Mouse (Mus musculus): ENCODE measurements at regions not wholly inside any gene's neighbourhood (a gene's known extent, or its start where the extent isn't known, plus 50 kb on each side); places are given as distances from the start of the nearest gene placed in this dataset.

DNA sequence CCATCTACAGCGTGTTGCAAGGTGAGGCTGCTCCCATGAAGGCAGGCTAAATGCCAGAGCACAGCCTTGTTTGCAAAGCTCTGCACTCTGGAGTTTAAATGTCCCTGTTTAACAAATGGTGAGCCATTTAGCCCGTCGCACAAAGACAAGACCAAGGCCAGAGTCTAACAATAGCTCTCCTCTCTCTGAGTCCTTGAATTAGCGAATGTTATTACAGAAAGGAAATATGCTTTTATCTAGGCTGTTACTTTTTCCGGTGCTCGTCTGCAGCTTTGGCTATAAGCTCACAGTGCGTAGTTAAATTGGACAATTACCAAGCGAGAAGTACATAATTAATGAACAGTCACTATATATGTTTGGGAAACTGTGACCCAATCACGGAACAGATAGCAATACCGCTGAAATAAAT lies 137.8 kb upstream of the Noct start:
- H3K4me3 ChIP-seq (replicated peaks; ENCODE audit: low read depth, low read length): no peak overlapping the region
- no peaks in the 10 kb centered on the region for H3K9me3 ChIP-seq (ENCODE audit: control insufficient read depth, low read length)
- DNase-seq: peak; percentile 32
- no peaks in the 10 kb centered on the region for H3K27me3 ChIP-seq (ENCODE audit: control insufficient read depth, insufficient read depth, low read length)
- peaks cover 14% of the 10 kb centered on the region for H3K4me1 ChIP-seq (ENCODE audit: control insufficient read depth, insufficient read depth, low read length)
- H3K4me2 ChIP-seq (ENCODE audit: low read length): no peak overlapping the region
- H3K27ac ChIP-seq (replicated peaks; ENCODE audit: low read depth, low read length): 0 out of 2 replicates have a peak overlapping the region, but pooled peaks have one; percentile 49
- WGBS: 55% methylated on average over 10 of the region's 10 CpGs
- no peak for ATAC-seq (ENCODE audit: low FRiP score, low TSS enrichment)
- no peaks in the 10 kb centered on the region for H3K36me3 ChIP-seq (ENCODE audit: control insufficient read depth, insufficient read depth, low read length)
- H3K9ac ChIP-seq (replicated peaks; ENCODE audit: low read length): no peak overlapping the region

DNA sequence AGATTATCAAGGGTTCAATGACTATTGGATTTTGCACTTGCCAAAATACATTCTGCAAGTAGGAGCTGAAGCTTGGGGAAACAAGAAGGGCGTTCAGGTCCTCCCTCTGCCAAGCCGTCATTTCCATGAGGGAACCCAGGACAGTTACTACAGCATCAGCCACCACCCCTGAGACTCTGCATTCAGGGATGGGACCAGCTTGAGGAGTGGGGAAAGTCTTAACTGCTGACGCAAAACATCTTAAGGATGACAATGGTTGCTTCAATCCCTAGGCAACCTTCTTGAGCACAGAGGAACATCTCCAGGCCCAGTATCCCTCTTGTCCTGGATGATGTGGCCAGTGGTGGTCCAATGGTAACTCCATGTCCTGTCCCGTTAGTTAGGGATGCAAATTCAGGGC lies 137.2 kb upstream of the Noct start:
- WGBS: 65% methylated on average over 4 of the region's 4 CpGs
- Histone ChIP-seq H3K36me3 (ENCODE audit: control insufficient read depth, insufficient read depth, low read length) (no peaks in the 10 kb centered on the region), H3K27ac (replicated peaks; ENCODE audit: low read depth, low read length) (0 out of 2 replicates have a peak overlapping the region, but pooled peaks have one; percentile 27), H3K9me3 (ENCODE audit: control insufficient read depth, low read length) (no peaks in the 10 kb centered on the region), H3K4me2 (ENCODE audit: low read length) (no peak overlapping the region), H3K4me3 (replicated peaks; ENCODE audit: low read depth, low read length) (no peak overlapping the region), H3K4me1 (ENCODE audit: control insufficient read depth, insufficient read depth, low read length) (peaks cover 14% of the 10 kb centered on the region), H3K9ac (replicated peaks; ENCODE audit: low read length) (no peak overlapping the region), H3K27me3 (ENCODE audit: control insufficient read depth, insufficient read depth, low read length) (no peaks in the 10 kb centered on the region)
- ATAC-seq (ENCODE audit: low FRiP score, low TSS enrichment) (no peak), DNase-seq (no peak)

DNA sequence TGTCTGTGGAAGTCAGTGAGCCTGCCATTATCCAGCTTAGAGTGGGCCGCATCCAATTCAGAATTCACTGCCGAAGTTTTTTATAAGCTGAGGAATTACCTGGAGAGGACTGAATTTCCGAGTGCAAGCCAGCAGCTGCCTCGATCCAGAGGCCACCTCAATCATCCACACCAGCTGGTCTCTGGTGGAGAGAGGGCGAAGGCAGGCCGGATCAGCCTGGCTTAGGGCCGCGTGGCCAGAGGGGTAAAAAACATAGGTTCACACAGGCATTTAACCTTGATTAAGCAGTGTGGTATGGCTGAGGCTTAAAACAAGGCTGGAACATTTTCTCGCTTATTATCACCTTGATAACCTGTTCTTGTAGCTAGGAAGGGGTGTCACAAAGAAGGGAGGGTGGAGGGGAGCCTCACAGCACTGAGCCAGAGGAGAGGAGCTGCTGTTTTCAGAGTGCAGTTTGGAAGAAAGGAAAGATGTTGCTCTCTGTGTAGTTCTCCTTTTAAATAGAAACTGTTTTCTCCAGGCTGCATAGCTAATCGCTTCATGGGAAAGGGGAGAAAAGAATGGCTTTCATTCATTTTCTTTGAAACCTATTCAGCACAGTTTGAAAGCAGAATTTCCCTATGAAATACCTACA lies 135.1 kb upstream of the Noct start:
- H3K9me3 ChIP-seq (ENCODE audit: control insufficient read depth, low read length): no peaks in the 10 kb centered on the region
- no peak overlapping the region for H3K4me3 ChIP-seq (replicated peaks; ENCODE audit: low read depth, low read length)
- no peaks in the 10 kb centered on the region for H3K36me3 ChIP-seq (ENCODE audit: control insufficient read depth, insufficient read depth, low read length)
- H3K4me2 ChIP-seq (ENCODE audit: low read length): no peak overlapping the region
- H3K27ac ChIP-seq (replicated peaks; ENCODE audit: low read depth, low read length): peak overlapping the region; percentile 61
- DNase-seq (peak; percentile 42), ATAC-seq (ENCODE audit: low FRiP score, low TSS enrichment) (peak; percentile 65)
- H3K9ac ChIP-seq (replicated peaks; ENCODE audit: low read length): no peak overlapping the region
- no peaks in the 10 kb centered on the region for H3K27me3 ChIP-seq (ENCODE audit: control insufficient read depth, insufficient read depth, low read length)
- 22% methylated on average over 10 of the region's 10 CpGs for WGBS
- H3K4me1 ChIP-seq (ENCODE audit: control insufficient read depth, insufficient read depth, low read length): peaks cover 14% of the 10 kb centered on the region

DNA sequence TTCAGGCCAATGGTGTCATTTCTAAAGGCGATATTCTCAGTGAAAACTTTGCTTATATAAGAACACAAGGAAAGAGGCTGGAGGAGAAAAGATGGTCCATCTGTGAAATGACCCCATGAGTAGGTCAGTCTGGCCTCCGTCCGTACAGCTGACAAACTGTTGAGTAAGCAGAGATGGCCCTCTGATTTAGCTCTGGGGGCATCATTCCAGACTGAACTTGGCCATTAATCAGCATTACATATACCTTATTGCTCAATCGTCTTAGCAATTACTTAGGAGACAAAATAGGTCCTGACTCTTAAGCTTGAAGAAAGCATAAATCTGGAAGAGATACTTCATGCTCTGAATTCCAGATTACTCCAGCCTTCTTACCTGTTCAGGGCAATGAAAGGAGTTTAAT lies 132.8 kb upstream of the Noct start:
- Histone ChIP-seq H3K4me3 (replicated peaks; ENCODE audit: low read depth, low read length) (no peak overlapping the region), H3K9ac (replicated peaks; ENCODE audit: low read length) (no peak overlapping the region), H3K9me3 (ENCODE audit: control insufficient read depth, low read length) (no peaks in the 10 kb centered on the region), H3K27me3 (ENCODE audit: control insufficient read depth, insufficient read depth, low read length) (no peaks in the 10 kb centered on the region), H3K4me1 (ENCODE audit: control insufficient read depth, insufficient read depth, low read length) (peaks cover 26% of the 10 kb centered on the region), H3K27ac (replicated peaks; ENCODE audit: low read depth, low read length) (no peak overlapping the region), H3K36me3 (ENCODE audit: control insufficient read depth, insufficient read depth, low read length) (no peaks in the 10 kb centered on the region), H3K4me2 (ENCODE audit: low read length) (no peak overlapping the region)
- ATAC-seq (ENCODE audit: low FRiP score, low TSS enrichment) (no peak), DNase-seq (no peak)
- WGBS: 93% methylated on average over 4 of the region's 4 CpGs

DNA sequence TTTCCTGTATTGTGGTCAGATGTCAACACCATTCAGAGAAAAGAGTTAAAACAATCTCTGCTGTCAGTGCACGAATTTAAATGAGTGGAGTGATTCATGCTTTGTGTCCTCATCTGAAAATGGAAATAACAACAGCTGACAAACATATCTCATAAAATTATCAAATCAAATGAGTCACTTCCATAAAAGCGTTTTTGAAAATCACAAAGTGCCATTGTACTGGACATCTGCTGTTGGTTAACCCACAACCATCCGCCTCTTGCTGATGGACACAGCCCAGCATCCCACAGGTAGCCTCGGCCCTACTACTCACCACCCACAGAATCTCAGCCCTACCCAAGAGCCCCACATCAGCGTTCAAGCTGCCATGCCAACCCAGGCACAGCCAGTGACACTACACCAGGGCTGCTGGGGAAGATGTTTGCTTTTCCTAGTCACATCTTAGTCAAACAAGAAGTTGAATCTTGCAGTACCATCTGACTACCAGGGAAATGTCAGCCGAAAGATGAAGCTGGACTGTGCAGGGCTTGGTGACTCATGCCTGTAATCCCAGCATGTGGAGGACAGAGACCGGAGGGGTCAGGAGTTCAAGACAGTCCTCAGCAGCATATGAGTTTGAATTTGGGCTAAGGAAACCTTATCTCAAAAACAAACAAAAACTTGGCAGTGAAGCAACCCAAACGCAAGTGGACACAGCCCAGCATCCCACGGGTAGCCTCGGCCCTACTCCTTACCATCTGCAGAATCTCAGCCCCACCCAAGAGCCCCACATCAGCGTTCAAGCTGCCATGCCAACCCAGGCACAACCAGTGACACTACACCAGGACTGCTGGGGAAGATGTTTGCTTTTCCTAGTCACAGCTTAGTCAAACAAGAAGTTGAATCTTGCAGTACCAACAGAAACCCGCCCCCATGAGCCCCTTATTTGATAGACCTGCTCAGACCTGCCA lies 131.9 kb upstream of the Noct start:
- ATAC-seq (ENCODE audit: low FRiP score, low TSS enrichment): no peak
- Histone ChIP-seq H3K4me3 (replicated peaks; ENCODE audit: low read depth, low read length) (no peak overlapping the region), H3K4me2 (ENCODE audit: low read length) (no peak overlapping the region), H3K27ac (replicated peaks; ENCODE audit: low read depth, low read length) (no peak overlapping the region), H3K9ac (replicated peaks; ENCODE audit: low read length) (no peak overlapping the region), H3K4me1 (ENCODE audit: control insufficient read depth, insufficient read depth, low read length) (peaks cover 23% of the 10 kb centered on the region), H3K36me3 (ENCODE audit: control insufficient read depth, insufficient read depth, low read length) (no peaks in the 10 kb centered on the region), H3K9me3 (ENCODE audit: control insufficient read depth, low read length) (no peaks in the 10 kb centered on the region), H3K27me3 (ENCODE audit: control insufficient read depth, insufficient read depth, low read length) (no peaks in the 10 kb centered on the region)
- no peak for DNase-seq
- WGBS: 86% methylated on average over 12 of the region's 12 CpGs

DNA sequence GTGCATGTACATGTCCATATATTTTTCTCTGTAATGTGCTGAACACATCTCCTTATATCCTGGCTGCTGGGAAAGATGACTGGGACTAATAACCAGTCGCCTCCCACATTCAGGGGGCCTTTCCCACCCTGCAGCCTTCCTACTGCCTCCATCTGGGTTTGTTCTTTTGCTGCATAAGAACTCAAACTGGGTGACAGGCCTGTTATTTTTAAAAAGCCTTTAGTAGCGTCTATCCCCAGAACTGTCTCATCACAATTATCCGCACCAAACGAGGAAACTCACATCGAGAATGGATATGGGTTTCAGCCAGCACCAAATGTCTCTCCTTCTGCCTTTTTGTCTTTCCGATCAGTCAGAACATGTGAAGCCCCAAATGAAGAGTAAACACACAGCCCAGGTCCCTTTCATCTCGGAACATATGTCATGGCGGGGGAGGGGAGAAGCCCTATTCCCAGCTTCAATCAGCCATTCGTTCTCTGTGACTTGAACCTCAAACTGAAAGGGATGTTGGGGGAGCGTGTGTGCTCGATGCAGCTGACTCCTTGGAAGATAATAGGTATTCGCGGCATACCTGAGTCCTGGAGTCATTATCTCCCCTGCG lies 128.3 kb upstream of the Noct start:
- H3K27me3 ChIP-seq (ENCODE audit: control insufficient read depth, insufficient read depth, low read length): no peaks in the 10 kb centered on the region
- H3K9ac ChIP-seq (replicated peaks; ENCODE audit: low read length): peak overlapping the region; percentile 12; the same call in 1 of the 2 replicates
- H3K4me3 ChIP-seq (replicated peaks; ENCODE audit: low read depth, low read length): no peak overlapping the region
- ATAC-seq (ENCODE audit: low FRiP score, low TSS enrichment) (peak; percentile 81), DNase-seq (peak; percentile 83)
- H3K9me3 ChIP-seq (ENCODE audit: control insufficient read depth, low read length): peaks cover 2% of the 10 kb centered on the region; the same call in 1 of the 2 replicates
- no peaks in the 10 kb centered on the region for H3K36me3 ChIP-seq (ENCODE audit: control insufficient read depth, insufficient read depth, low read length)
- H3K4me2 ChIP-seq (ENCODE audit: low read length): peak overlapping the region; percentile 23
- H3K27ac ChIP-seq (replicated peaks; ENCODE audit: low read depth, low read length): peak overlapping the region; percentile 85
- H3K4me1 ChIP-seq (ENCODE audit: control insufficient read depth, insufficient read depth, low read length): peaks cover 20% of the 10 kb centered on the region
- 29% methylated on average over 14 of the region's 14 CpGs for WGBS

DNA sequence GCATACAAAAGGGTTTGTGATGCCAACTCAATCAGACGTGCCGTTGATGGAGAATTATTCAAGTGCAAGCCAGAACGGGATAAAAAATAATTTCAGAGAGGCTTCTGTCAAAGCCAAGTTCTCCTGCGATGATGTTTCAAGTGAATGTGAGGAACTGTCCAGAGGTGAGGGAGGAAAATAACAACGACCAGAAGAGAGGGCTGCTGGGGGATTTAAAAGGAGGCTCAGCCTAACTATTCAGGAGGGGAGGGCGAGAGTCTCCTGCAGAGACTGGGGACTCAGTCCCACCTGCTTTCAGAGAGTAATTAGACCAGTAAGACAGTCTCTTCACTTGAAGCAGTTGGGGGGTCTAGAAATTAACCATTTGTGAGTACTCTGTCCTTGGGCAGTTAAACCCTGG lies 127.7 kb upstream of the Noct start:
- Histone ChIP-seq H3K27me3 (ENCODE audit: control insufficient read depth, insufficient read depth, low read length) (no peaks in the 10 kb centered on the region), H3K9ac (replicated peaks; ENCODE audit: low read length) (no peak overlapping the region; the same call in 1 of the 2 replicates), H3K27ac (replicated peaks; ENCODE audit: low read depth, low read length) (peak overlapping the region; percentile 85), H3K9me3 (ENCODE audit: control insufficient read depth, low read length) (peaks cover 2% of the 10 kb centered on the region; the same call in 1 of the 2 replicates), H3K4me3 (replicated peaks; ENCODE audit: low read depth, low read length) (no peak overlapping the region), H3K4me1 (ENCODE audit: control insufficient read depth, insufficient read depth, low read length) (peaks cover 20% of the 10 kb centered on the region), H3K36me3 (ENCODE audit: control insufficient read depth, insufficient read depth, low read length) (no peaks in the 10 kb centered on the region), H3K4me2 (ENCODE audit: low read length) (peak overlapping the region; percentile 23)
- DNase-seq (peak; percentile 69), ATAC-seq (ENCODE audit: low FRiP score, low TSS enrichment) (peak; percentile 74)
- WGBS: 21% methylated on average over 6 of the region's 6 CpGs

DNA sequence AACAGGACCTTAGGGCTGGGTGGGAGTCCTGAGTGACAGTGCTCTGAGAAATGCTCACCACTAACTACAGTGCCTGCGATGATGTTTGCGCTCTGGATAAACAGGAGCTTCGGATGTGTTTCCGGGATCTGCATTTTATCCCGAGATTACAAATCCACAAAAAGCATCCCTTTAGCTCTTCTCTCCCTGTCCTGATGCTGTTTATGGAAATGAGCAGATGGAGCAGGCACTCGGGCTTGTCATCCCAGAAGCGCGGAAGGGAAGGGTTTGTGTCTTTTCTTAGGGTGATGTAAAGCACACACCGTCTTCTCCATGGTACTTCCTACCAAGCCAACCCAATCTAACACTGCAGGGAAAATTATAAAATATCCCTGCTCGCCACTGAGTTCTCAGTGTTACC lies 126.9 kb upstream of the Noct start:
- H3K36me3 ChIP-seq (ENCODE audit: control insufficient read depth, insufficient read depth, low read length): no peaks in the 10 kb centered on the region
- peaks cover 2% of the 10 kb centered on the region; the same call in 1 of the 2 replicates for H3K9me3 ChIP-seq (ENCODE audit: control insufficient read depth, low read length)
- H3K9ac ChIP-seq (replicated peaks; ENCODE audit: low read length): no peak overlapping the region; the same call in 1 of the 2 replicates
- H3K4me3 ChIP-seq (replicated peaks; ENCODE audit: low read depth, low read length): no peak overlapping the region
- DNase-seq: peak; percentile 40
- peak overlapping the region; percentile 17; the same call in 1 of the 2 replicates for H3K4me2 ChIP-seq (ENCODE audit: low read length)
- WGBS: 65% methylated on average over 10 of the region's 10 CpGs
- ATAC-seq (ENCODE audit: low FRiP score, low TSS enrichment): no peak
- H3K27ac ChIP-seq (replicated peaks; ENCODE audit: low read depth, low read length): peak overlapping the region; percentile 53
- peaks cover 20% of the 10 kb centered on the region for H3K4me1 ChIP-seq (ENCODE audit: control insufficient read depth, insufficient read depth, low read length)
- H3K27me3 ChIP-seq (ENCODE audit: control insufficient read depth, insufficient read depth, low read length): no peaks in the 10 kb centered on the region
